Mouse (Mus musculus) small intestine, adult 2 months (tissue): Measurements from ENCODE around the gene Nol10.

Experiments used
- CTCF ChIP-seq: fragments of 200-500 bp; IDR thresholded peaks from 2 replicates; pipeline ENCODE4 v1.5.1; 2012; ENCODE audit warnings: low read depth, mild to moderate bottlenecking, control low read depth, inconsistent platforms, low read length, moderate library complexity, mixed read lengths; ENCODE audit not compliant: insufficient replicate concordance, insufficient read length; ENCODE audit errors: extremely low read depth
- POLR2A ChIP-seq: fragments of 200-500 bp; IDR thresholded peaks from 2 replicates; pipeline ENCODE4 v1.6.1; 2012; ENCODE audit warnings: low read depth, mild to moderate bottlenecking, control low read depth, inconsistent platforms, low read length, moderate library complexity

- TF ChIP-seq CTCF (no peak), POLR2A (no peak)
Observed at GRCm38 (mm10) chr12:17360650-17361049, 12.4 kb downstream of the Nol10 start.
